Mouse (Mus musculus) CH12.LX (cell line): ENCODE measurements at regions not wholly inside any gene's neighbourhood (a gene's known extent, or its start where the extent isn't known, plus 50 kb on each side); places are given as distances from the start of the nearest gene placed in this dataset.

Experiments
- CHD2 ChIP-seq: IDR thresholded peaks from 2 replicates; pipeline ENCODE4 v1.6.1; 2011; ENCODE audit warnings: low read length, improper control_type of control experiment
- CTCF ChIP-seq, 2 experiments: IDR thresholded peaks in 1 of 2; conservative IDR thresholded peaks in 1 of 2; 2 replicates each; pipeline ENCODE4 v1.5.1; 2011 to 2012; ENCODE audit warnings: low read depth in 2 of 2, low read length in 2 of 2, improper control_type of control experiment in 1 of 2, inconsistent platforms in 1 of 2, mild to moderate bottlenecking in 1 of 2, moderate library complexity in 1 of 2
- HCFC1 ChIP-seq: IDR thresholded peaks from 2 replicates; pipeline ENCODE4 v1.6.1; 2012; ENCODE audit warnings: low read depth, mild to moderate bottlenecking, inconsistent platforms, low read length, improper control_type of control experiment
- KAT2A ChIP-seq: IDR thresholded peaks from 2 replicates; pipeline ENCODE4 v1.6.1; 2012; ENCODE audit warnings: low read length, improper control_type of control experiment, inconsistent platforms; ENCODE audit not compliant: insufficient replicate concordance
- MAZ ChIP-seq: IDR thresholded peaks from 2 replicates; pipeline ENCODE4 v1.6.1; 2012; ENCODE audit warnings: low read depth, mild to moderate bottlenecking, inconsistent platforms, low read length, improper control_type of control experiment, moderate library complexity
- PAX5 ChIP-seq: IDR thresholded peaks from 2 replicates; pipeline ENCODE4 v1.6.1; 2012; ENCODE audit warnings: low read length, inconsistent platforms, mixed read lengths
- POLR2A ChIP-seq: IDR thresholded peaks from 2 replicates; pipeline ENCODE4 v1.6.1; 2011; ENCODE audit warnings: low read depth, mild to moderate bottlenecking, improper control_type of control experiment, low read length
- SMC3 ChIP-seq: IDR thresholded peaks from 2 replicates; pipeline ENCODE4 v1.6.1; 2011; ENCODE audit warnings: low read depth, low read length, improper control_type of control experiment
- USF1 ChIP-seq: IDR thresholded peaks from 2 replicates; pipeline ENCODE4 v1.6.1; 2014; ENCODE audit warnings: low read depth, mild to moderate bottlenecking, inconsistent platforms, low read length, improper control_type of control experiment

DNA sequence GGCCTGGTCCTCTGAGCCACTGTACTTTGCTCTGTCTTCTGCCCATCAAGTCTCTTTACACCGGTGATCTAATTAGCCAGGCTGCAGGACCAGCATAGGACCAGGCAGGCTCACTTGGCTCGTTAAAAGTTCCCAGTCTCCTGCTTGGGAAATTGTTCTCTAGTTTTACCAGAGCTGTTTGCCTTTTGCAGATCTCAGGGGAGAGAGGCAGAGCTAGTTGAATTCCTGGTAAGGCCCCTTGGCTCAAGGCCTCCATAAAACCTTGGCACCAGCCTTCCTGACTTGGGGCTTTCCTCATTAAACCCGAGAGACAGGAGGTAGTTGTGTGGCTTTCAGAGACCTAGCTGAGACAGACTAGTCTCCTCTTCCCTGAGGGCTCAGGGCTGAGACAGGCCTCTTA, 237.0 kb upstream of the Trib2 start:
- TF ChIP-seq USF1, result no peak
- no peak for TF ChIP-seq CTCF (conservative IDR thresholded peaks at IDR 0.05 in 1 of 2, IDR thresholded peaks at IDR 0.05 in 1 of 2; ENCODE audit: low read depth in 2 of 2, low read length in 2 of 2)
- TF ChIP-seq HCFC1, result no peak
- TF ChIP-seq SMC3, result no peak
- no peak for TF ChIP-seq CHD2
- TF ChIP-seq MAZ, result no peak
- no peak for TF ChIP-seq KAT2A
- TF ChIP-seq PAX5, result no peak
- TF ChIP-seq POLR2A, result no peak
